Mouse (Mus musculus) heart, embryonic 14.5 days (tissue): Measurements from ENCODE around the gene Gm27021. TPM values are rescaled to one million over a fixed set of nuclear protein-coding genes. Genes with fewer than 3 reads are reported as not detected.

Experiments used
- ATAC-seq: fragments of 200-750 bp; cut with Nextera tagmentation; 2 replicates; pipeline ENCODE4 v1.8.0; 2017; ENCODE audit warnings: low read depth, moderate TSS enrichment; ENCODE audit not compliant: insufficient number of reproducible peaks, insufficient read depth, low FRiP score
- H3K27ac ChIP-seq, 2 experiments: fragments of 200-500 bp in 1 of 2; fragments of 300-500 bp in 1 of 2; sonication (generic) in 1 of 2; replicated peaks in 1 of 2; 2 replicates each; pipeline ENCODE4 v1.5.1; 2012 to 2014; ENCODE audit warnings: low read depth in 2 of 2, low read length in 2 of 2, control low read depth in 1 of 2, mild to moderate bottlenecking in 1 of 2, mixed read lengths in 1 of 2; ENCODE audit not compliant: control insufficient read depth in 1 of 2, insufficient read depth in 1 of 2
- H3K27me3 ChIP-seq: fragments of 300-500 bp; sonication (generic); 2 replicates; pipeline ENCODE4 v1.6.1; 2014; ENCODE audit warnings: mild to moderate bottlenecking, low read length, control low read depth; ENCODE audit not compliant: control insufficient read depth, insufficient read depth
- H3K36me3 ChIP-seq: fragments of 300-500 bp; sonication (generic); 2 replicates; pipeline ENCODE4 v1.6.1; 2014; ENCODE audit warnings: mild to moderate bottlenecking, control low read depth, low read length, mixed read lengths; ENCODE audit not compliant: control insufficient read depth, insufficient read depth
- H3K4me1 ChIP-seq, 2 experiments: fragments of 200-500 bp in 1 of 2; fragments of 300-500 bp in 1 of 2; sonication (generic) in 1 of 2; 2 replicates each; pipeline ENCODE4 v1.6.1; 2012 to 2014; ENCODE audit warnings: low read length in 2 of 2, control low read depth in 1 of 2, mixed read lengths in 1 of 2; ENCODE audit not compliant: control insufficient read depth in 2 of 2, insufficient read depth in 2 of 2
- H3K4me2 ChIP-seq: fragments of 300-500 bp; sonication (generic); 2 replicates; pipeline ENCODE4 v1.6.1; 2014; ENCODE audit warnings: mild to moderate bottlenecking, low read length
- H3K4me3 ChIP-seq, 2 experiments: fragments of 200-500 bp in 1 of 2; fragments of 300-500 bp in 1 of 2; sonication (generic) in 1 of 2; 2 replicates each; pipeline ENCODE4 v1.5.1; 2012 to 2014; ENCODE audit warnings: low read length in 2 of 2, mild to moderate bottlenecking in 2 of 2, control low read depth in 1 of 2, low read depth in 1 of 2, moderate library complexity in 1 of 2; ENCODE audit not compliant: control insufficient read depth in 1 of 2, insufficient read depth in 1 of 2
- H3K9ac ChIP-seq: fragments of 300-500 bp; sonication (generic); 2 replicates; pipeline ENCODE4 v1.6.1; 2014; ENCODE audit warnings: mild to moderate bottlenecking, low read length
- H3K9me3 ChIP-seq: fragments of 300-500 bp; sonication (generic); 2 replicates; pipeline ENCODE4 v1.6.1; 2016; ENCODE audit warnings: low read length, control low read depth; ENCODE audit not compliant: control insufficient read depth
- WGBS: fragments of 180-500 bp; shearing (Covaris S2); extraction: QIAGEN DNeasy Blood & Tissue Kit; methylation state at CpG from one replicate; pipeline ENCODE4 v1.1.7; 2014; 5-methylcytosine and 5-hydroxymethylcytosine counted together
- polyA plus RNA-seq: library from polyadenylated mRNA; unstranded; fragments of >200 nt; fragmentation: Nextera tagmentation; extraction: Ambion mirVana; gene quantifications from 2 replicates; pipeline ENCODE4 v1.2.1, GENCODE M21; 2014

Gene Gm27021
- polyA plus RNA-seq, 1 experiment from 2014 or later = 0.45 TPM

DNA sequence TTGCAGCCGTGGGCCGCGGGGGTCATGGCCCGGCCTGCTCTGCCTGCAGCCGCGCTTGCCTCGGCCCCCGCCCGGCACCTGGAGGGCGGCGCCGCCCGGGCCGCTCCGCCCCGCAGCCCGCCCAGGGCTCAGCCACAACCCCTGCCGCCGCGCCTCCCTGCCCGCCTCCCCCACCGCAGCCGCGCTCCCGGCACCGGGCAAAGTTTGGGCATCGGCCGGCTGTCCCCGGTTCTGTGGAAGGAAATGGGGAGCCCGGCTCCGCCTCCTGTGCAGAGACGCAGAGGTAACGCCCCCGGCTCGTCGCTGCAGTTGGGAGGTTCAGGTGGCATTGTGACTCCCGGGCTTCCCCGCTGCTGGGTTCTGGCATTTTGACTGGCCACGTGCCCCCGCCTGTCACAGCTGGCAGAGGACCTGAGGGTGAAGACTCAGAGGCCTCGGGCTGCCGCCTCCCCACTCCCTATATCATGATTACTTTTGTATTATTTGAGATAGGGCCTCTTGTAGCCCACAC, 33.5 kb downstream of the Gm27021 start:
- H3K4me3 ChIP-seq = peak overlapping the region; percentile 54 to 58
- H3K4me2 ChIP-seq = peak overlapping the region; percentile 97
- peak overlapping the region; percentile 71 for H3K9ac ChIP-seq
- no peaks in the 10 kb centered on the region for H3K9me3 ChIP-seq
- under 1% methylated on average over 38 of the region's 42 CpGs for whole genome bisulfite sequencing
- ATAC-seq = peak; percentile 20; the same call in 1 of the 2 replicates
- H3K36me3 ChIP-seq = no peaks in the 10 kb centered on the region
- H3K27ac ChIP-seq = no peak overlapping the region; a peak in 1 of 4 replicates
- H3K27me3 ChIP-seq = peaks cover 13% of the 10 kb centered on the region; the same call in 1 of the 2 replicates
- H3K4me1 ChIP-seq = peaks cover 5 to 10% of the 10 kb centered on the region in 2 experiments; a peak in 2 of 4 replicates

DNA sequence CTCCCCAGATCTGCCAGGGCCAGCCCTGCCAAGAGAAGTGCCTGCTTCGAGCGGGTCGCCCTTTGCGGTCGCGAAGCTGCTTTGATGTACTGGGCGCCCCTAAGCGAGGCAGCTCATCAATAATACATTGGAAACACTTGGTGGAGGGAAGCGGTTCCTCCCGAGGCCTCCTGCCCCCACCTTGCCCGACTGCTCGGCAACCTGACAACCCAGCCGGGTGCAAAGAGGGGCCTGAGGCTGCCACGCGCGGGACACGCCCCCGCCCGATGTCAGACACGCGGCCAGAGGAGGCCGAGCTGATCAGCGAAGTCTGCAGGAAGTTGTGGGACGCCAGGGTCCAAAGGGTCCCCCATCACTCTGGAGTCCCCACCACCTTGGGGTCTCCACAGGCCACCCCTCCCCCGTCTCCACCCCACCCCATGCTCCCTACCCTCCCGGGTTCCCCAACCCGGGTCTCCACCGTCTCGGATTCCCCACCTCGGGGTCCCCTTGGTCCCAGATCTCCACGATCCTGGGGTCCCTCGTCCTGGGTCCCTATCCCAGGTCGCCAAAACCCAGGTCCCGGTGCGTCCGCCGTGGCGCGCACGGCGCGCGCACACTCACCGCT, 34.1 kb downstream of the Gm27021 start:
- Histone ChIP-seq H3K9me3 (no peaks in the 10 kb centered on the region), H3K4me2 (peak overlapping the region; percentile 97), H3K36me3 (no peaks in the 10 kb centered on the region), H3K27ac (no peak overlapping the region), H3K4me3 (peak overlapping the region; percentile 54 to 58), H3K4me1 (peaks cover 5 to 10% of the 10 kb centered on the region in 2 experiments; a peak in 2 of 4 replicates), H3K9ac (peak overlapping the region; percentile 71), H3K27me3 (peaks cover 13% of the 10 kb centered on the region; the same call in 1 of the 2 replicates)
- no peak for ATAC-seq
- under 1% methylated on average over 40 of the region's 44 CpGs for WGBS

DNA sequence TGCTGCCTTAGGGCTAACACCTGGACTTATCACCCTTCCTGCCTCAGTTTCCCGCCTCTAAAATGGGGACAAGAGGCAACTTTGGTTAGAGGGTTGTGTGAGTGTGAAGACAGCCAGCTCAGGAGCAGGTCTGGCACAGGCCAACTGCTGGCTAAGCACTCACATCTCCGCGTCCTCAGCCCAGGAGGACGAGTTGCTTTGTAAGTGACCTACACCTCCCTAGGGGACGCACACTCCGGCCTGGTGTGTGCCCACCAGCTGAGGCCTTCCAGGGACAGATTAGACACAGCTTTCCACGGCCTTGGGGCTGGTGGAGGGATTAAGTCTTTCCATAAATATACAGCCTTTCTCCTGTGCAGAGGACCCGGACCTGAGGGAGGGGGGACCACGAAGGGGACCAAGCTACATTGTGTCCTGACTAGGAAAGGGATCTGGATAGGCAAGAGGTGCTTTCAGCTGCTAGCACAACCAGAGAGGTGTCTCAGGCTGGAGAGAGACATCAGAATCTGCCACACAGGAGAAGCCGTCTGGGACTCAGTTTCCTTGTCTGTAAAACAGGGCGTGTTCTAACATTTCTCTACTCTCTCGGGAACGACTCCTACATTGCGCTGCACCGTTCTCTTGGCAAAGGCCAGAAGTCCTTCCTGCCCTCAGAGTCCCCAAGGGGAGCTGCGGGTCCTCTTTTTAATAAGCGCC, 34.8 kb downstream of the Gm27021 start:
- H3K4me1 ChIP-seq = peaks cover 5 to 10% of the 10 kb centered on the region in 2 experiments; a peak in 2 of 4 replicates

DNA sequence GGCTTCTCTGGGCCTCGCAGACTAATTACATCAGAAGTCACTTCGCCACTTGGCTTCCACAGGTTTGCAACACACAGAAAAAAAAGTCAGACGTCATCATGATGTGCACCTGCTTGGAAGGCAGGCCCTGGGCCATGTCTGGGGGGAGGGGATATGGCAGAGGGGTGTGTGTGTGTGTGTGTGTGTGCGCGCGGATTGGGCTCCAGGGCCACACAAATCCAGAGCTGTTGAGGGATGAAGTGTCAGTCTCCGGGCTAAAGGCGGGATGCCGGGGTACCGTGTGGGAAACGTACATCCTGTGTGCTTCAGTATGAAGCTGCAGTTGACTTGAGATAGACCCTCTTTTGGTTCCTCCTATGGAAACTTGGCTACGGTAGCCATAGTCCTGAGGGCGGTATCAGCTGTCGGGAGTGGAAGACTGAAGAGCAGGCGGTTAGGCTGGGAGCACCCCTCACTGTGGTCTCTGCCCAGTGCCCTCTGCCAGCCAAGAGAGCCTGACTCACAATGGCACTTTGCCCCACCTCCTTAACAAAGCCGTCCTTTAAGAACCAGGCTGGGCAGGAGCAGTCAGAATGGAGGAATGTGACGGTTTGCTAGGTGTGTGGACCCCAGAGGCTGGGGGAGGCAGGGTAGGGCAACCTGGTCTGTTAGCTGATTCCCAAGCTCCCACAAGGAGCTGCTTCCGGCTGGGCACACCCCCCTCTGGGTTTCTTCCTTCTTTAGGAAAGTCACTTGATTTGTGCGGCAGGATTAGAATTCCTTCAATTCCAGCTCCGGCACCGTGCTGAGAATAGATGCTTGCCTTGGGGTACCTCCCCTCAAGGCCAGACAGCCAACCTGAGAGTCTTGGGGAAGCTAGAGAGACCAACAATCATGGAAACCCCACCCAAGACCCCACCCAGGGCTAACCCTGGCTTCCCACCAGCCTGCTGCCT, 36.2 kb downstream of the Gm27021 start:
- no peak overlapping the region for H3K4me3 ChIP-seq
- no peak overlapping the region for H3K9ac ChIP-seq
- no peak overlapping the region for H3K27ac ChIP-seq
- ATAC-seq = no peak
- peaks cover 13% of the 10 kb centered on the region; the same call in 1 of the 2 replicates for H3K27me3 ChIP-seq
- H3K4me1 ChIP-seq = peaks cover 5 to 10% of the 10 kb centered on the region in 2 experiments; a peak in 2 of 4 replicates
- H3K36me3 ChIP-seq = no peaks in the 10 kb centered on the region
- no peak overlapping the region for H3K4me2 ChIP-seq
- 75% methylated on average over 21 of the region's 21 CpGs for WGBS
- H3K9me3 ChIP-seq = no peaks in the 10 kb centered on the region

More for the DNA sequence above, 34.8 kb downstream of the Gm27021 start:
- peak overlapping the region; percentile 71; the same call in 1 of the 2 replicates for H3K9ac ChIP-seq
- no peak overlapping the region for H3K27ac ChIP-seq
- peak overlapping the region; percentile 97 for H3K4me2 ChIP-seq
- H3K36me3 ChIP-seq = no peaks in the 10 kb centered on the region
- H3K27me3 ChIP-seq = peaks cover 13% of the 10 kb centered on the region; the same call in 1 of the 2 replicates
- H3K9me3 ChIP-seq = no peaks in the 10 kb centered on the region
- no peak for ATAC-seq
- 29% methylated on average over 17 of the region's 17 CpGs for WGBS
- H3K4me3 ChIP-seq = peak overlapping the region; percentile 54 to 58

DNA sequence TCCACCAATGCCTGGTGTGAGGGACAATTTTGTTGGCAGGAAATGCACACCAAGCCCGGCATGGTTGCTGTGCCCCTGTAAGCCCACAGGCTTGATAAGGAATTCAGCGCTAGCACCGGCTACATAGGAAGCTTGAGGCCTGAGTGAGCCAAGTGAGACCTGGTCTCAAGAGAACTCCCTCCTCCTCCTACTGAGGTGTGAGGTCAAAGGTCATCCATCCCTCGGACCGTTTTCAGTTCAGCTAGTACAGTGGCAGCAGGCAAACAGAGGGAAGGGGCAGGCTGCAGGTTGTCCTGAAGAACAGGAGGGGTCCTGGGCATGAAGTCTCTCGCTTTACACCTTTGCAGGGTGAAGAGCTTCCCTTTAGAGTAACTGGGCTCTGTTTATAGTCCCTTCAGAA, 37.0 kb downstream of the Gm27021 start:
- Histone ChIP-seq H3K9ac (no peak overlapping the region), H3K36me3 (no peaks in the 10 kb centered on the region), H3K4me3 (no peak overlapping the region), H3K4me1 (peaks cover 5 to 10% of the 10 kb centered on the region in 2 experiments; a peak in 2 of 4 replicates), H3K27ac (no peak overlapping the region), H3K4me2 (no peak overlapping the region), H3K9me3 (no peaks in the 10 kb centered on the region), H3K27me3 (peaks cover 13% of the 10 kb centered on the region; the same call in 1 of the 2 replicates)
- no peak for ATAC-seq
- WGBS = 44% methylated on average over 6 of the region's 6 CpGs

DNA sequence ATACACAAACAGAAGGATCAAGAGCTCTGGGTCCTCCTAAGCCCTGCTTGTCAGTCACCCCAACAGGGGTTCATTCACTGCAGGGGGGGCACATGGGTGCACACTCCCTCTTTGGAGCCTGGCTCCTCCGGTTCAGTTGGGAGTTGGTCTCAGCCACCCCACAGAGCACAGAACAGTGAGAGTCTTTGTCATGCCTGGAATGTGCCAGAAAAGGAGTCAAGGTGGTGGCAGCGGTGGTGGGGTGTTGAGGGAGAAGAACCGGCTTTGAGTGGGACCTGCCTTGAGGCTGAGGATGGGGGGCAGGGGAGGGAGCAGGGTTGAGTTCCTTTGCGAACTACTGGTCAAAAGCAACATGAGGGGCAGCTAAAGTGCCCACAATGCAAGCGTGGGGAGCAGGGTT, 37.8 kb downstream of the Gm27021 start:
- Histone ChIP-seq H3K9ac (no peak overlapping the region), H3K27me3 (peaks cover 8% of the 10 kb centered on the region; the same call in 1 of the 2 replicates), H3K4me2 (no peak overlapping the region), H3K9me3 (no peaks in the 10 kb centered on the region), H3K4me3 (no peak overlapping the region), H3K36me3 (no peaks in the 10 kb centered on the region), H3K27ac (no peak overlapping the region), H3K4me1 (peaks cover 5 to 10% of the 10 kb centered on the region in 2 experiments; a peak in 2 of 4 replicates)
- 38% methylated on average over 5 of the region's 5 CpGs for WGBS
- no peak for ATAC-seq

DNA sequence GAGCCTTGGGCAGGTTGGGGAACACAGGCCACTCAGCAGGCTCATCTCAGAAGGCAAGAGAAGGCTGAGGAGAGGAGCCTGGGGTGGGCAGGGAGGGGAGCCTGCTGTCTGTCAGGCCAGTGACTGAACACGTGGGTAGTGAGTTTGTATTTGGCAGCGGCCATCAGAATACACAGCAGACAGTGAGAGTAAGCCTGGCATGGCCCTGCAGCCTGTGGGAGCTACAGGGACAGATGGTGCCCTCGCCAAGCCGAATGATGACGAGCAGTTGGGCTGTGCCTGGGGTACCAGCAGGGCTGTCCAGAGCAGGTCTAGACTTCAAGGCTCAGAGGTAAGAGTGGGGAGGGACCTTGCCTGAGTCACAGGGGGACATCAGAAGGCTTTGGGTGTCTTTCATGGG, 40.6 kb downstream of the Gm27021 start:
- no peak overlapping the region for H3K4me2 ChIP-seq
- no peaks in the 10 kb centered on the region for H3K9me3 ChIP-seq
- ATAC-seq = no peak
- no peak overlapping the region for H3K9ac ChIP-seq
- no peak overlapping the region for H3K4me3 ChIP-seq
- no peaks in the 10 kb centered on the region for H3K36me3 ChIP-seq
- no peaks in the 10 kb centered on the region for H3K27me3 ChIP-seq
- WGBS = 78% methylated on average over 5 of the region's 5 CpGs
- no peak overlapping the region for H3K27ac ChIP-seq
- peaks cover 0 to 5% of the 10 kb centered on the region in 2 experiments; a peak in 1 of 4 replicates for H3K4me1 ChIP-seq
